Mouse (Mus musculus) lung, embryonic 14.5 days (tissue): ENCODE data around the gene Rab11fip4. TPM values are rescaled to one million over a fixed set of nuclear protein-coding genes. Genes with fewer than 3 reads are reported as not detected.

Source experiments
- ATAC-seq: fragments of 200-750 bp; cut with Nextera tagmentation; 2 replicates; pipeline ENCODE4 v1.8.0; 2017; ENCODE audit warnings: mild to moderate bottlenecking, moderate TSS enrichment, moderate library complexity; ENCODE audit not compliant: insufficient read depth
- DNase-seq: peaks from one replicate; pipeline ENCODE4 v3.0.0-alpha.2; 2015
- H3K27ac ChIP-seq: fragments of 300-500 bp; sonication (generic); 2 replicates; pipeline ENCODE4 v1.5.1; 2014; ENCODE audit warnings: low read depth, mild to moderate bottlenecking, moderate library complexity
- H3K27me3 ChIP-seq: fragments of 300-500 bp; sonication (generic); 2 replicates; pipeline ENCODE4 v1.6.1; 2014; ENCODE audit warnings: low read length, control low read depth; ENCODE audit not compliant: insufficient read depth
- H3K36me3 ChIP-seq: fragments of 300-500 bp; sonication (generic); 2 replicates; pipeline ENCODE4 v1.6.1; 2014; ENCODE audit warnings: control low read depth; ENCODE audit not compliant: insufficient read depth
- H3K4me1 ChIP-seq: fragments of 300-500 bp; sonication (generic); 2 replicates; pipeline ENCODE4 v1.6.1; 2014; ENCODE audit warnings: antibody characterized with exemption, control low read depth; ENCODE audit not compliant: insufficient read depth
- H3K4me2 ChIP-seq: fragments of 300-500 bp; sonication (generic); 2 replicates; pipeline ENCODE4 v1.6.1; 2014; ENCODE audit warnings: mild to moderate bottlenecking
- H3K4me3 ChIP-seq: fragments of 300-500 bp; sonication (generic); 2 replicates; pipeline ENCODE4 v1.5.1; 2014; ENCODE audit warnings: low read depth, low read length
- H3K9ac ChIP-seq: fragments of 300-500 bp; sonication (generic); 2 replicates; pipeline ENCODE4 v1.6.1; 2014
- H3K9me3 ChIP-seq: fragments of 300-500 bp; sonication (generic); 2 replicates; pipeline ENCODE4 v1.6.1; 2016; ENCODE audit warnings: low read depth, low read length, control low read depth
- CTCF ChIP-seq: IDR thresholded peaks from 2 replicates; pipeline ENCODE4 v1.5.1; 2016; ENCODE audit warnings: antibody characterized with exemption, low read depth
- WGBS: fragments of 180-500 bp; shearing (Covaris S2); extraction: QIAGEN DNeasy Blood & Tissue Kit; methylation state at CpG from one replicate; pipeline ENCODE4 v1.1.7; 2014; 5-methylcytosine and 5-hydroxymethylcytosine counted together
- polyA plus RNA-seq: library from polyadenylated mRNA; unstranded; fragments of >200 nt; fragmentation: Nextera tagmentation; extraction: Ambion mirVana; gene quantifications from 2 replicates; pipeline ENCODE4 v1.2.1, GENCODE M21; 2014

The Rab11fip4 gene
- polyA plus RNA-seq, 1 experiment from 2014 or later: 2.3 TPM

- ATAC-seq: no peak
- 60% methylated on average over 6 of the region's 6 CpGs for WGBS
- H3K27ac ChIP-seq: no peak overlapping the region
Measured at GRCm38 (mm10) chr11:79630521-79630920, 39.5 kb downstream of the Rab11fip4 start.

GRCm38 (mm10) chr11:79633366-79633765 lies 42.4 kb downstream of the Rab11fip4 start:
- Histone ChIP-seq H3K27ac (no peak overlapping the region), H3K9ac (no peak overlapping the region), H3K9me3 (no peaks in the 10 kb centered on the region), H3K27me3 (no peaks in the 10 kb centered on the region), H3K36me3 (no peaks in the 10 kb centered on the region), H3K4me1 (no peaks in the 10 kb centered on the region), H3K4me3 (no peak overlapping the region), H3K4me2 (no peak overlapping the region)
- DNase-seq: no peak
- no peak for ATAC-seq
- 53% methylated on average over 8 of the region's 8 CpGs for WGBS
- no peak for TF ChIP-seq CTCF

More at GRCm38 (mm10) chr11:79630521-79630920, 39.5 kb downstream of the Rab11fip4 start:
- Histone ChIP-seq H3K9me3 (no peaks in the 10 kb centered on the region), H3K9ac (no peak overlapping the region), H3K4me3 (no peak overlapping the region), H3K4me1 (no peaks in the 10 kb centered on the region), H3K27me3 (no peaks in the 10 kb centered on the region), H3K36me3 (no peaks in the 10 kb centered on the region), H3K4me2 (no peak overlapping the region)
- no peak for TF ChIP-seq CTCF
- DNase-seq: no peak

GRCm38 (mm10) chr11:79635661-79636449 lies 44.8 kb downstream of the Rab11fip4 start:
- H3K27ac ChIP-seq: no peak overlapping the region
- no peak overlapping the region for H3K9ac ChIP-seq
- no peak for DNase-seq
- WGBS: 74% methylated on average over 6 of the region's 6 CpGs
- no peak overlapping the region for H3K4me3 ChIP-seq
- H3K4me1 ChIP-seq: no peaks in the 10 kb centered on the region
- ATAC-seq: no peak
- no peaks in the 10 kb centered on the region for H3K9me3 ChIP-seq
- no peaks in the 10 kb centered on the region for H3K27me3 ChIP-seq
- no peak overlapping the region for H3K4me2 ChIP-seq
- no peaks in the 10 kb centered on the region for H3K36me3 ChIP-seq
- TF ChIP-seq CTCF: peak; percentile 40

GRCm38 (mm10) chr11:79636481-79636880 lies 45.5 kb downstream of the Rab11fip4 start:
- Histone ChIP-seq H3K4me1 (no peaks in the 10 kb centered on the region), H3K9me3 (no peaks in the 10 kb centered on the region), H3K27me3 (no peaks in the 10 kb centered on the region), H3K36me3 (no peaks in the 10 kb centered on the region), H3K4me3 (no peak overlapping the region), H3K27ac (no peak overlapping the region), H3K4me2 (no peak overlapping the region), H3K9ac (no peak overlapping the region)
- no peak for TF ChIP-seq CTCF
- WGBS: 71% methylated on average over 1 of the region's 1 CpGs
- no peak for ATAC-seq
- DNase-seq: no peak

- TF ChIP-seq CTCF: no peak
- 84% methylated on average over 5 of the region's 5 CpGs for WGBS
- ATAC-seq (no peak), DNase-seq (no peak)
- Histone ChIP-seq H3K4me3 (no peak overlapping the region), H3K27ac (no peak overlapping the region), H3K36me3 (no peaks in the 10 kb centered on the region), H3K27me3 (no peaks in the 10 kb centered on the region), H3K4me2 (no peak overlapping the region), H3K9ac (no peak overlapping the region), H3K9me3 (no peaks in the 10 kb centered on the region), H3K4me1 (no peaks in the 10 kb centered on the region)
Measured at GRCm38 (mm10) chr11:79638691-79639090, 47.7 kb downstream of the Rab11fip4 start.

DNA sequence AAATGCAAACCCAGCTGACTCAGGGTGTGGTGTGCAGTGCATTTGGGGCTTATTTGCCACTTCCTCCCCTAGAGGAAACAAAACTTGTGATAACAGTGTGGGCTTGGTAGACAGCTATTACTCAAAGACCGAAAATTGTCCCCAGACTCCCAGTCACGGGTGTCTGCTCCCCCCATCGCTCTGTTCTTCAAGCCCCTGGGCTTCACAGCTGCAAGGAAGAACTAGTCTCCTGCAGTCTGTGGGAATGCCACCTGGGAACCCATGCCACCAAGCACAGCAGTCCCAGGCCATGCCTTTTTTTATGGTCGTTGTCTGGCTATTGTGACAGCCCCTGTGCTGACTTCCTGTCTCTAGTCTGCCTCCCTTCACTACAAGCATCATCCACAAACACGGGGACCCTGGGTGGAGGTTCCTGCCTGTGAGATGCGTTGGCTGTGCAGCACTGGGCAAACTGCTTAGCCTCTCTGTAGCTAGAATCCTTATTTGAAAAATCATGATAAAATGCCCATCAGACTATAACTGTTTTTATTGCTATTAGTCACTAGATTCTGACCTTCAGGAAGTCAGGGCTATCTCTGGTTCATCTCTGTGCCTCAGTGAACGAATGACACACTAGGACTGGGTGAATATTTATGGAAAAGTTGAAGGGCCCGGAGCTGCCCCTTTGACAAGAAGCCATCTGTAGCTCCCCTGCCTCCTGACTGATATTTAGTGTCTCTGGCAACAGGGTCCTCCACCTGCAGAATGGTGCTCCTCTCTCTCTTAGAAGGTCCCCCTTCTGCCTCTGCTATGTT lies 50.1 kb downstream of the Rab11fip4 start:
- DNase-seq (no peak), ATAC-seq (no peak)
- no peaks in the 10 kb centered on the region for H3K4me1 ChIP-seq
- H3K9ac ChIP-seq: no peak overlapping the region
- H3K9me3 ChIP-seq: no peaks in the 10 kb centered on the region
- no peaks in the 10 kb centered on the region for H3K36me3 ChIP-seq
- no peaks in the 10 kb centered on the region for H3K27me3 ChIP-seq
- TF ChIP-seq CTCF: no peak
- no peak overlapping the region for H3K4me3 ChIP-seq
- WGBS: 46% methylated on average over 8 of the region's 8 CpGs
- H3K27ac ChIP-seq: no peak overlapping the region
- H3K4me2 ChIP-seq: no peak overlapping the region

GRCm38 (mm10) chr11:79643730-79644129 lies 52.7 kb downstream of the Rab11fip4 start:
- Histone ChIP-seq H3K4me1 (peaks cover 5% of the 10 kb centered on the region; the same call in 1 of the 2 replicates), H3K9me3 (no peaks in the 10 kb centered on the region), H3K4me3 (no peak overlapping the region), H3K4me2 (no peak overlapping the region), H3K9ac (no peak overlapping the region), H3K27ac (no peak overlapping the region), H3K36me3 (no peaks in the 10 kb centered on the region), H3K27me3 (no peaks in the 10 kb centered on the region; the same call in 1 of the 2 replicates)
- DNase-seq (no peak), ATAC-seq (no peak)
- TF ChIP-seq CTCF: no peak
- 52% methylated on average over 9 of the region's 9 CpGs for WGBS
